Mouse (Mus musculus) c-Kit-positive CD71-positive TER-119-negative erythroid progenitor cells, embryonic 14.5 days (primary cell): ENCODE data around the gene Stac.

ENCODE experiments used
- DNase-seq: peaks from one replicate; pipeline ENCODE4 v3.0.0-alpha.2; 2013; ENCODE audit warnings: low read depth

Stac gene

DNA sequence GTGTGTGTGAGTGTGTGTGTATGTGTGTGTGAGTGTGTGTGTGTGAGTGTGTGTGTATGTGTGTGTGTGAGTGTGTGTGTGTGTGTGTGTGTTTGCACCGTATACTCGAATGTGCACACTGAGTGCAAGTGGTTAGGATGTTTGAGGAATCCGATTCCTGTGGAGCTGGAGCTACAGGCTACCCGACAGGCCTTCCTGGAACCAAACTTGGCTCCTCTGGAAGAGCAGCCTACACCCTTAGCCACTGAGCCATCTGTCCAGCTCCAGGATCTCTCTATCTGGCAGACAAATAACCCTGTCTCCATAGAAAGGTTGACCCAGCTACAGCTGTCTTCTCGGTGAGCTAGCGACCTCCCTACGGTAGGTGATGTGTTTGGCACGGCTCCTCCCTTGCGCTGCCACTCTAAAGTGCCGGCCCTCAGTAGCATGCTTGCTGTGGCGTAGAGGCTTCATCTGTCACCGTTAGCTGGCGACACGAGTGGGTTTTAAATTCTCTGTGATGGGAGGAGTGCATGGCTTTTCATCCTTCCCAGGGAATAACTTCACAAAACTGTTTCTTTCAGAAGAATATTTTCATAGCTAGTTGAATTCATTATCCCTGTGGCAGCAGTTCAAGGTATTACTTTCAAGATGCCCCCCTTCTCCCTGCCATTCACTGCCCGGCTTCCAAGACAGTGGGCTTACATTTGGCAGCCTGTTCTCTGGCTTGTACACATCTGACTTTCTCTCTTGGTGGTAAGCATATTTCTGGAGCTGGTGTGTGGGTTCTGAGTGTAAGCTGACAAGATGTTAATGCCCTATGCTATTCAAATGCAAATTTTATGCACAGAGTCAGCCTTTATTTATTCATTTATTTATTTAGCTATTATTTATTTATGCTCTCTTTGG lies 175.3 kb downstream of the Stac start:
- DNase-seq, result no peak
